Mouse (Mus musculus) retina, postnatal 7 days (tissue): ENCODE data around the gene Irgq.
"Not testable (repeated sequence)": the region's sequence is repeated elsewhere in the genome, so short reads cannot be mapped to it uniquely, and the experiment has no call there.

Experiments
- DNase-seq: peaks from one replicate; pipeline ENCODE4 v3.0.0-alpha.2; 2012; ENCODE audit warnings: low read depth, low spot score

Irgq gene

GRCm38 (mm10) chr7:24530062-24530931 lies at the start of gene Irgq:
Gene Irgq, plus strand, starts transcription at chr7:24530689.
- peak; percentile 100 for DNase-seq

GRCm38 (mm10) chr7:24480986-24481473 lies 49.5 kb upstream of the Irgq start:
- no peak for DNase-seq

- peak; percentile 84 for DNase-seq
Observed at GRCm38 (mm10) chr7:24481474-24482207, 48.8 kb upstream of the Irgq start, which contains the start of gene Cadm4. Gene Cadm4, plus strand, starts transcription at chr7:24482023.

GRCm38 (mm10) chr7:24482208-24483020 lies 48.1 kb upstream of the Irgq start:
- DNase-seq, result no peak

- not testable (repeated sequence) for DNase-seq
Observed at GRCm38 (mm10) chr7:24483291-24483690, 47.2 kb upstream of the Irgq start.

- DNase-seq, result no peak
Observed at GRCm38 (mm10) chr7:24485481-24485880, 45.0 kb upstream of the Irgq start.

- no peak for DNase-seq
Observed at GRCm38 (mm10) chr7:24486654-24487130, 43.8 kb upstream of the Irgq start.

- DNase-seq, result no peak
Observed at GRCm38 (mm10) chr7:24487403-24487802, 43.1 kb upstream of the Irgq start.

GRCm38 (mm10) chr7:24488303-24488702 lies 42.2 kb upstream of the Irgq start:
- DNase-seq, result no peak

- DNase-seq, result no peak
Observed at GRCm38 (mm10) chr7:24499856-24500577, 30.5 kb upstream of the Irgq start.

- no peak for DNase-seq
Observed at GRCm38 (mm10) chr7:24500929-24501328, 29.6 kb upstream of the Irgq start.

- DNase-seq, result no peak
Observed at GRCm38 (mm10) chr7:24501492-24501891, 29.0 kb upstream of the Irgq start.

- no peak for DNase-seq
Observed at GRCm38 (mm10) chr7:24504004-24504403, 26.5 kb upstream of the Irgq start.

- DNase-seq, result no peak
Observed at GRCm38 (mm10) chr7:24504868-24505267, 25.6 kb upstream of the Irgq start.

GRCm38 (mm10) chr7:24505447-24506064 lies 24.9 kb upstream of the Irgq start:
- DNase-seq, result no peak

- DNase-seq, result no peak
Observed at GRCm38 (mm10) chr7:24506065-24506459, 24.4 kb upstream of the Irgq start.

GRCm38 (mm10) chr7:24506476-24506837 lies 24.0 kb upstream of the Irgq start:
- no peak for DNase-seq

GRCm38 (mm10) chr7:24506838-24507725 lies 23.4 kb upstream of the Irgq start, which contains the start of gene Zfp428:
Gene Zfp428, plus strand, starts transcription at chr7:24507006.
- DNase-seq, result peak; percentile 87

GRCm38 (mm10) chr7:24507726-24508114 lies 22.8 kb upstream of the Irgq start:
- no peak for DNase-seq
